Mouse (Mus musculus) thymus, adult 2 months (tissue): Measurements from ENCODE around the gene Arhgef28. TPM values are rescaled to one million over a fixed set of nuclear protein-coding genes. Genes with fewer than 3 reads are reported as not detected.

Source experiments
- DNase-seq: peaks from one replicate; pipeline ENCODE4 v3.0.0; 2021
- H3K27ac ChIP-seq: fragments of 200-500 bp; 2 replicates; pipeline ENCODE4 v1.5.1; 2012; ENCODE audit warnings: low read length, control low read depth; ENCODE audit not compliant: control insufficient read depth, insufficient read depth
- H3K27me3 ChIP-seq: fragments of 200-500 bp; 2 replicates; pipeline ENCODE4 v1.6.1; 2012; ENCODE audit warnings: mild to moderate bottlenecking, low read length, moderate library complexity, mixed read lengths; ENCODE audit not compliant: control insufficient read depth, insufficient read depth
- H3K36me3 ChIP-seq: fragments of 200-500 bp; 2 replicates; pipeline ENCODE4 v1.6.1; 2012; ENCODE audit warnings: mild to moderate bottlenecking, low read length, moderate library complexity; ENCODE audit not compliant: control insufficient read depth, insufficient read depth
- H3K4me1 ChIP-seq: fragments of 200-500 bp; replicated peaks from 2 replicates; pipeline ENCODE4 v1.6.1; 2012; ENCODE audit warnings: low read length; ENCODE audit not compliant: control insufficient read depth, insufficient read depth
- H3K4me3 ChIP-seq: fragments of 200-500 bp; 2 replicates; pipeline ENCODE4 v1.5.1; 2012; ENCODE audit warnings: mild to moderate bottlenecking, low read length, control low read depth, moderate library complexity; ENCODE audit not compliant: control insufficient read depth, insufficient read depth
- CTCF ChIP-seq: fragments of 200-500 bp; IDR thresholded peaks from 2 replicates; pipeline ENCODE4 v1.5.1; 2012; ENCODE audit warnings: mild to moderate bottlenecking, control low read depth, low read length, moderate library complexity, borderline replicate concordance; ENCODE audit not compliant: control insufficient read depth, poor library complexity, insufficient read depth; ENCODE audit errors: extremely low read depth
- POLR2A ChIP-seq: fragments of 200-500 bp; IDR thresholded peaks from 2 replicates; pipeline ENCODE4 v1.6.1; 2012; ENCODE audit warnings: mild to moderate bottlenecking, low read length, control low read depth, moderate library complexity; ENCODE audit not compliant: control insufficient read depth, poor library complexity, insufficient read depth; ENCODE audit errors: extremely low read depth
- WGBS: fragments of 180-500 bp; shearing (Covaris S2); methylation state at CpG from one replicate; pipeline ENCODE4 v1.1.7; 2018; 5-methylcytosine and 5-hydroxymethylcytosine counted together
- polyA plus RNA-seq: library from polyadenylated mRNA; depleted of rRNA; stranded (reverse); fragments of >200 nt; gene quantifications from 2 replicates; pipeline ENCODE4 v1.2.3, GENCODE M21; 2012

The Arhgef28 gene
- polyA plus RNA-seq, 1 experiment: 2.0 TPM

DNA sequence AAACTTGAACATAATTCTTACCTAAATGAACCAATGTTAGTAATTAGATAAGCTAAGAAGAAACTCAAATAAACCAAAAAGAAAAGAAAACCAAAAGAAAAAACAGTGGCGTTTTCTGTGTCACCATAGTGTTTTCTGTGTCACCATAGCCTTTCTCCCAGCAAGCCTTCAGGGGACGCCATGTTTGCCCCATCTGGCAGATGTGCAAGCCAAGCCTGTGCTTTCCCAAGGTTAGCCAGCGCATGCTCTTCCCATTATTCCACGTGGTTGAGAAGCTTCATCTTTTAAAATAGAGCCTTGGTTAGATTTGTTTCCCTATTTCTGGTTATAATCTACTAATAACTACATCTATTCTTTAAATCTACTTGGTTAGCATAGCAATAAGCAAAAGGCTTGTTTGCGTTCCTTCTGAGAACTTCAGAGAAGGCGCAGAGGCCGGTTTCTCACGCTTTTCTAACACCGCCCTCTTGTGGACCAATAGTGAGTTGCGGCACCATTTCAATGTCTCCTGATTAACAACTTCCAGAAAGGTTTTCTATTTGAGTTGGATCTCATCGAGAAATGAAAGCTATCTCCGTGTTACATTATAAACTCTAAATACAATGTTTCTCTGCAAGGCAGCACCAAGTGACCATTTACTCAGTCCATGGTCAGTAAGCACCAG, 33.9 kb upstream of the Arhgef28 start:
- TF ChIP-seq POLR2A: no peak
- no peak for TF ChIP-seq CTCF
- Histone ChIP-seq H3K27ac (no peak overlapping the region), H3K4me3 (no peak overlapping the region), H3K4me1 (no peaks in the 10 kb centered on the region), H3K27me3 (no peaks in the 10 kb centered on the region), H3K36me3 (no peaks in the 10 kb centered on the region)
- WGBS: 24% methylated on average over 12 of the region's 12 CpGs
- peak; percentile 51 for DNase-seq

DNA sequence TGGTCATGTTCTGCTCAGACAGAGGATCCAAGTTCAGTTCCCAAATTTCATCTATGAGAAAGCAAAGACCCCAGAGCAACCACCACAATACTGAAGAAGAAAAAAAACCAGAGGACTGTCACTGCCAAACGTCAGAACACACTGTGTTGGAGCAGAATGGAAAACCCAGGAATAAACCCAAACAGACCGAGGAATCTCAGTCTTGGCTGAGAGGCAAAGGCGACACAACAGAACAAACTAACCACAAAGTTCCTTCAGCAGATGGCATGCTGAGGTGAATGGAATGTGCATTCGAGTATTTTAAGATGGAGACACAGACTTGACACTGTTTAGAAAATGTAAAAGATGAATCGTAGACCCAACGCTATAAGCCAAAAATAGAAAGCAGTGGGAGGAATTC, 29.2 kb upstream of the Arhgef28 start:
- no peak overlapping the region for H3K4me3 ChIP-seq
- H3K36me3 ChIP-seq: no peaks in the 10 kb centered on the region
- DNase-seq: no peak
- no peak overlapping the region for H3K27ac ChIP-seq
- 79% methylated on average over 6 of the region's 6 CpGs for WGBS
- H3K27me3 ChIP-seq: no peaks in the 10 kb centered on the region
- TF ChIP-seq POLR2A (no peak), CTCF (no peak)
- no peaks in the 10 kb centered on the region for H3K4me1 ChIP-seq

DNA sequence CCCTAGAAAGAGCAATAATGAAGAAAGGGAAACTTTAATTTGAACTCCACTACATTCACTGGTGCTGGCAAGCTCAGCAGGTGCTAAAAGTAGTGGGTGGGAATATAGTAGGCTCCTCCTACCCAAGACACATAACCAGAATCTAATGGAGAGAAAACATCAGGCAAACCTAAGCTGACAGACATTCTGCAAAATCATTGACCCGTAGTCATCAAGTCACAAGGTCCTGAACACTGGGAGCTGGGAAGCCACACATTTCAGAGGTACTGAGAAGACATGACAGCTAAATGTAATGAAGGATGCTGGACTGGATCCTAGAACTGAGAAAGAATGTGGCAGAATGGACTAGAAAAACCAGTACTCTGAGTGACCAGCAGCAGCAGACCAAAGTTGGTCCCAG, 24.3 kb upstream of the Arhgef28 start:
- no peaks in the 10 kb centered on the region; the same call in 1 of the 2 replicates for H3K27me3 ChIP-seq
- no peak for DNase-seq
- no peak overlapping the region for H3K4me3 ChIP-seq
- H3K27ac ChIP-seq: no peak overlapping the region
- no peaks in the 10 kb centered on the region for H3K4me1 ChIP-seq
- no peak for TF ChIP-seq CTCF
- TF ChIP-seq POLR2A: no peak
- WGBS: 89% methylated on average over 1 of the region's 1 CpGs
- H3K36me3 ChIP-seq: no peaks in the 10 kb centered on the region

DNA sequence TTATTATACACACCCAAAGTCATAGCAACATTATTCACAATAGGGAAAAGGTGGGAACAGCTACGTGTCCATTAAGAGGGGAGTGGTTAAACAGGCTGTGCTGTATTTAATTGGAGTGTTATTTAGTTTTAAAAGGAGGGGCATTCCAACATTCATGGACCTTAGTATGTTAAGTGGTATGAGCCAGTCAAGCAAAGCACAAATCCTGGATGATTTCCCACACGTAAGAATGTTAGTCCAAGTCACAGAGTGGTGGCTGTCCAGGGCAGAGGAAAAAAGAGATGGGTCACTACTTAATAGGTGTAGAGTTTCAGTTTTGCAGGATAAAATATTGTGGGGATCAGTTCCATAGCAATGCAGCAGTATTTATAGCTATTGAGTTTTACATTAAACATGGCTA, 20.0 kb upstream of the Arhgef28 start:
- 94% methylated on average over 2 of the region's 2 CpGs for WGBS
- TF ChIP-seq POLR2A: no peak
- no peak for TF ChIP-seq CTCF
- Histone ChIP-seq H3K36me3 (no peaks in the 10 kb centered on the region), H3K4me3 (no peak overlapping the region), H3K4me1 (no peaks in the 10 kb centered on the region), H3K27ac (no peak overlapping the region), H3K27me3 (no peaks in the 10 kb centered on the region; the same call in 1 of the 2 replicates)
- DNase-seq: no peak

DNA sequence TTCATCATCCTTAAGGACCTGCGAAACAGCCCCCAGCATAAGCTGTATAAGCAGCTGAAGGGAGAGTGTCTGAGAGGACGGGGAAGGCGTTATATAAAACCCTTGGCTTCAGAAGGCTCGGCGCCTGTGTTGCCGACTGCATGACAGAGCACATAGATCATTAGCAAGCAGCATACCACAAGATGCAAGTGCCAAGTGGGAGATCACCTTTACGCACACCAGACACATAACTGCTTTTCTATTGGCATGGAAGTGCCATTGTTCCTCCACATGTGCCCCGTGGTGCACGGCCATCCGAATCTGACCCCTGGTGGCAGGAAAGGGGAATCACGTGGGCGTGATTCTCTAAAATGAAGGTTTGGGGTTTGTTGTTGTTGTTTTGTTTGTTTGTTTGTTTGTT, 16.6 kb upstream of the Arhgef28 start:
- no peaks in the 10 kb centered on the region for H3K36me3 ChIP-seq
- no peak overlapping the region for H3K4me3 ChIP-seq
- H3K27me3 ChIP-seq: no peaks in the 10 kb centered on the region
- no peak for TF ChIP-seq POLR2A
- peak; percentile 71; the same call in 1 of the 2 replicates for TF ChIP-seq CTCF
- WGBS: 37% methylated on average over 12 of the region's 12 CpGs
- H3K27ac ChIP-seq: no peak overlapping the region
- peak; percentile 3 for DNase-seq
- no peaks in the 10 kb centered on the region for H3K4me1 ChIP-seq

DNA sequence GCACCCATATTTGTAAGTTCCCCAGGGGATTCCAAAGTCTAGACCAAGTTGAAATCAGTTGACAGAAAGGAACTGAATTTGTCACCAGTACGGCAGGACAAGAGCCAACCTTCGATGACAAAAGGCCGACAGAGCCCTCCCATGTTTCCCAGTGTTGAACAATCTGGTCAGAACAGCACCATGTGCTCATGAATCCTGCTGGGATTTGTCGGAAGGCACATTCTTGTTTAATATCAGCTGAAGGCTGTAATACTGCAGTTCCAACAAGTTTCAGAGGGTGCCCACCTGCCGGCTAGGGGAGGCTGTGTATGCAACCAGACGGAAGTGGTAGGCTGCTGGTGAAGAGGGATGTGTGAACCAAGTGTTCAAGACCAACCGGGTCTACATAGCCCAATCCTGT, 3.9 kb upstream of the Arhgef28 start:
- Histone ChIP-seq H3K4me3 (no peak overlapping the region), H3K4me1 (0 out of 2 replicates have a peak, but pooled peaks cover 5% of the 10 kb centered on the region), H3K27ac (no peak overlapping the region), H3K27me3 (peaks cover 4% of the 10 kb centered on the region; the same call in 1 of the 2 replicates), H3K36me3 (no peaks in the 10 kb centered on the region)
- 92% methylated on average over 7 of the region's 7 CpGs for WGBS
- DNase-seq: no peak
- no peak for TF ChIP-seq CTCF

DNA sequence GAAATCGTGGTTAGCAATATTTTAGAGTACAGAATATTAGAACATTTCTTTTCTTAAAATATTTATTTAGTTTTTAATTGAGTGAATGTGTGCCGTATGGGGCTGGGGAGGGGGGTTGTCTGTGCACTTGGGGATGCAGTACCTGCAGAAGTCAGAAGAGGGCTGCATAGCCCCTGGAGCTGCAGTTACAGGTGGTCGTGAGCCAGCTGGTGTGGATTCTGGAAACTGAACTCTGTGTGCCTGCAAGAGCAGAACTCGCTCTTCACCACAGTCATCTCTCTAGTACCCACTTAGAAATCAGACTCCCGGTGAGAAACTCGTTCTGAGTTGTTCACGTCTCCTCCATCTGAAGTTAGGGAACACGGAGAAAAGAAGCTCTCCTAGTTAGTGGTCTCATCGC, 2.6 kb upstream of the Arhgef28 start:
- no peak overlapping the region for H3K27ac ChIP-seq
- peaks cover 4% of the 10 kb centered on the region; the same call in 1 of the 2 replicates for H3K27me3 ChIP-seq
- no peak overlapping the region for H3K4me3 ChIP-seq
- no peaks in the 10 kb centered on the region for H3K36me3 ChIP-seq
- WGBS: 49% methylated on average over 9 of the region's 9 CpGs
- peak; percentile 25 for DNase-seq
- H3K4me1 ChIP-seq: 0 out of 2 replicates have a peak, but pooled peaks cover 5% of the 10 kb centered on the region
- TF ChIP-seq CTCF: no peak
- no peak for TF ChIP-seq POLR2A
